In the genomic region with DNA sequence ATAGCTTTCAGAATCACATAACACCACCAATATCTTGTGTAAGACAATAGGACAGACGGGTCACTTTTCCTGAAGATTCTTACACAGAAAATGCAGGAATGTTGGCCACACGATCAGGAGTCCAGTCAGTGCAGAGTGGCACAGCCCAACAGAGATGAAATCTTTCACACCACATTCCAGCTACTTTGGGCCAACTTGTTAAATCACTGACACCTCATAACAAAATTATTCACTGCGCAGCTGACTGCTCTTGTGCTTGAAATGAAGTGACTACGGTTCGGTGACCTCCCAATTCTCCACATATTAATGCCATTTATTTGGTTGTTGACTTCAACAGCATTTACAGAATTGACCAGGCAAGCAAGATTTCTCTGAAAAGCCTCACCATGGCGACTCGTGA, we compare ENCODE assay signal across 18 mouse cellular contexts. TPM values are rescaled to one million over a fixed set of nuclear protein-coding genes. Genes with fewer than 3 reads are reported as not detected.
DNase-seq lines count a peak whose midpoint lies in the region; ATAC-seq and TF ChIP-seq lines count a peak whose summit lies in the region.
"Had no signal": no experiment of that assay in that cellular context is flagged by ENCODE, and none has a peak within 500 bp of the region (broad histone marks: within the 10 kb centered on the region; RNA-seq: fewer than 3 reads in every experiment).

No protein-coding gene starts in this region.

- CTCF ChIA-PET in Patski (lab: Charles Lee): no interaction called here

- TF ChIP-seq CTCF in Patski (IDR thresholded peaks at IDR 0.05): no peak

- in situ Hi-C loops in Patski (cut with MboI; ENCODE audit: low pct_unique_long_range_greater_than_20kb): no loop called here

- H3K9me3 ChIP-seq in limb, embryonic 10.5 days (replicated peaks): no peaks in the 10 kb centered on the region
- H3K9me3 ChIP-seq: embryonic facial prominence, embryonic 10.5 days; embryonic facial prominence, embryonic 12.5 days; forebrain, embryonic 13.5 days; forebrain, embryonic 15.5 days had no signal

- H3K4me3 ChIP-seq in limb, embryonic 10.5 days: no peak overlapping the region
- H3K4me3 ChIP-seq: embryonic facial prominence, embryonic 10.5 days; embryonic facial prominence, embryonic 12.5 days; forebrain, embryonic 13.5 days; forebrain, embryonic 15.5 days had no signal

- no peak overlapping the region for H3K27ac ChIP-seq in limb, embryonic 10.5 days
- H3K27ac ChIP-seq: embryonic facial prominence, embryonic 10.5 days; embryonic facial prominence, embryonic 12.5 days; forebrain, embryonic 13.5 days; forebrain, embryonic 15.5 days had no signal

- peaks cover 7% of the 10 kb centered on the region; the same call in 1 of the 2 replicates for H3K4me1 ChIP-seq in limb, embryonic 10.5 days
- H3K4me1 ChIP-seq: embryonic facial prominence, embryonic 10.5 days; embryonic facial prominence, embryonic 12.5 days; forebrain, embryonic 13.5 days; forebrain, embryonic 15.5 days had no signal

- H3K27me3 ChIP-seq in Patski: no peaks in the 10 kb centered on the region
- H3K27me3 ChIP-seq in limb, embryonic 10.5 days (ENCODE audit: low read depth, poor library complexity, severe bottlenecking): no peaks in the 10 kb centered on the region
- H3K27me3 ChIP-seq: embryonic facial prominence, embryonic 12.5 days; forebrain, embryonic 13.5 days; forebrain, embryonic 15.5 days had no signal

- DNase-seq in lung, postnatal 10 days: peak; percentile 5
- no peak for DNase-seq in lung, postnatal 14 days
- DNase-seq in Patski (ENCODE audit: low read depth, low spot score): no peak
- DNase-seq in limb, embryonic 10.5 days (ENCODE audit: low spot score): no peak
- DNase-seq in heart, adult 9 months (ENCODE audit: low spot score in 2 of 2): no peak
- DNase-seq: adrenal gland, adult 2 months; adrenal gland, postnatal 10 days; adrenal gland, postnatal 25 days; cerebellum, adult 11-12 months; cerebellum, adult 2 months; cerebellum, adult 9-10 months; cerebellum, postnatal 10 days; cerebellum, postnatal 25 days; forebrain, postnatal 0 days had no signal

- peak; percentile 91 for ATAC-seq in Patski
- ATAC-seq: forebrain, embryonic 13.5 days; forebrain, embryonic 15.5 days; forebrain, postnatal 0 days had no signal

- POLR2A ChIA-PET in Patski (lab: Charles Lee): no interaction called here

- H3K36me3 ChIP-seq in limb, embryonic 10.5 days: no peaks in the 10 kb centered on the region
- H3K36me3 ChIP-seq: embryonic facial prominence, embryonic 10.5 days; embryonic facial prominence, embryonic 12.5 days; forebrain, embryonic 15.5 days had no signal

- 84% methylated on average over 7 of the region's 7 CpGs for WGBS in limb, embryonic 10.5 days

RNA-seq across cellular contexts. Expression of gene Adamts5, which starts 22.6 kb away (rescaled TPM):
- 49.1 TPM for polyA plus RNA-seq in Patski (2021)
- 0.83 and 1.1 TPM in 2 replicates for polyA plus RNA-seq in limb, embryonic 10.5 days (2016; fragmentation: Nextera tagmentation; extraction: Ambion mirVana)

Comparison
In these comparisons a context has a peak if more than half of its experiments do, and no peak if none do; other contexts are left out.
1. RNA of gene Adamts5, which starts 22.6 kb away (polyA plus RNA-seq): 49.1 TPM in Patski (single experiment); 0.83 to 1.1 TPM in limb, embryonic 10.5 days; every median in the first group is over 10 times any median in the second.